Mouse (Mus musculus) adrenal gland, adult 18-20 months (tissue): Measurements from ENCODE around the gene Galk1. TPM values are rescaled to one million over a fixed set of nuclear protein-coding genes. Genes with fewer than 3 reads are reported as not detected.

Source experiments
- DNase-seq, 2 experiments: peaks; one replicate each; pipeline ENCODE4 v3.0.0; 2021 to 2022; ENCODE audit warnings: low spot score in 2 of 2
- total RNA-seq, 2 experiments: library from RNA; stranded (reverse); gene quantifications; 1 replicate in 1 of 2; 2 replicates in 1 of 2; pipeline ENCODE4 v1.2.3; 2021

The Galk1 gene
- total RNA-seq, 2 experiments from 2014 or later: 26.8 to 33.1 TPM

DNA sequence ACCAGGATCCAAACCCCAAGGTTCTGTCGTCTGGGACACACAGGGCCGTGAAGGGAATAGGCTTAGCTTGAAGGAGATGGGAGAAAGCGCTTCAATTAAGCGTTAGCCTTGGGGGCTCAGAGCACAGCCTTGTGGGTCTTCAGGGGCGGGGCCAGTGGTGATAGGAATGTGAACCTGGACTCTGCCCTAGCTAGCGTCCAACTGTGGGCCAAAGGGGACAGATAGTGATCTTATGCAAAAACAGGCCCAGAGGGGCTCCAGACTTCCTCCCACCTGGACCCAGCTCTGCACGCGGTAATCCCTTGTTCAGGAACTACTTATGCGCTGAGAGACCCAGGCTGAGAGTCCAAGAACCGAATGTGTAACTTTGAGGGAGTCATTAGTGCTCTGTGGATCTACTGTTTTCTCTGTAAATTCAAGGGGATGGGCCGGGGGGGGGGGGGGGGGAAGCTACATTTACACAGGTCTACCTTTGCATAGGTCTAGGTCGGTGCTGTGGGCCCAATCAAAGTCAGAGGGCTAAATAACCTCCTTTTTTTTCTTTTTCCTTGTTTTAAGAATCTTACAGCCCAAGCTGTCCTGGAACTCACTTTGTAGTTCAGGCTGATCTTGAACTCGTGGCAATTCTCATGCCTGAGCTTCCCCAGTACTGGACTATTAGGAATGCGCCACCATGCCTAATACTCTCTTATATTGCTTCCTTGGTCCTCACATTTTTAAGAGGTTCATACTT is 824 bp downstream of the Galk1 start:
- DNase-seq: no peak

DNA sequence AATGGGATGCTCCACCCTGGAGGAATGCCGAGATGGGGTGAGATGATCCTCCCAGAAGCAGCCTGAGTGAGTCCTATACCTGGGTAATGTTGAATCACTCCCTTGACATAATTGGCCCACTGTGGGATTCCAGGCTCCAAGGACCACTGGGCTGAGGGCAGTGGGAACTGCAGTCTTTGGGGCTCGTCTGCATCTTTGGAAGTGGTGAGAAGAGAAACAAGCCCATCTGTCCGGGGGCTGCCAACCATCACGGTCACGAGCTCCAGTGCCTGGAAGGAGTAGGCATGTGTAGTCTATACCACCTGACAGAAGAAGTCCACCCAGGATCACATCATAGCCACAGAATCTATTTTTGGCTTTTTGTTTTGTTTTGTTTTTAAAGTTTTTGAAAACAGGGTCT is 1.6 kb downstream of the Galk1 start:
- DNase-seq: no peak

- DNase-seq: no peak
Measured at GRCm38 (mm10) chr11:116010146-116010545, 2.4 kb downstream of the Galk1 start.

DNA sequence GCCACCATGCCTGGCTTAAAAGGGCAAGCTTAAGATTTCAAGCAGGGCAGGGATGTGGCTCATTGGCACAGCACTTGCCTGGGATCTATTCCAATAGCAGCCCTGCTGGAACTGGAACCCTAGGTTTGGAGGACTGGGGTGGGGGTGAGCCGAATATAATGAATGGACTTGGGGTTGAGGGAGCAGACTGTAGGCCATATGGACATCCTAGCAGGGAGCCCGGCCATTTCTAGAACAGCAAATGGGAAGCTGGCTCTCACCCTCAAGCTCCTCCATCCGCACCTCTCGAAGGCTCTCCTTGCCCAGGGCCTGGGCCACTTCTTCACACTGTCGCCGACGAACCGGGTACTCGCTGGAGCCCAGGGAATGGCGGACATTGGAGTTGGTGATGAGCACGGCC is 2.9 kb downstream of the Galk1 start:
- DNase-seq: no peak

DNA sequence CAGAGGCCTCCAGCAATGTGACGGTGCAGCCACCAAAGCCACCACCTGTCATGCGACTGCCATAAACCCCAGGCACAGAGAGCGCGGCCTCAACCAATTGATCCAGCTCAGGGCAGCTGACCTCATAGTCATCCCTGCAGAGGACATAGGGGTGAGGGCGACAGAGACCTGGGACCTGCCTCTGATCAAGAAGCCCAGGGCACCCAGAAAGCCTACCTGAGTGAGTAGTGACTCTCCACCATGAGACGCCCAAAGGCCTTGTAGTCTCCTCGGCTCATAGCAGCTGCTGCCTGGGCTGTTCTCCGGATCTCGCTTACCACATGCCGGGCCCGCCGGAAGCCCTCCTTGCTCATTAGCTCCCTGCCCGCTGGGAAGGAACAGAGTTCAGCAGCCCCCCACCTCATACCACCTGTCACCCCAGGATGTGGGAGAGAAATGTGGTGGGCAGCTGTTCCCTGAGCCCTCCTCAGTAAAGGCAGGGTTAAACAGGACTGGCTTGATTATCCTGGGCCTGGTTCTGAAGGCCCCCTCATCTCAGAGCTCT is 3.6 kb downstream of the Galk1 start:
- DNase-seq: no peak

GRCm38 (mm10) chr11:116008411-116008810 is 4.1 kb downstream of the Galk1 start:
- no peak for DNase-seq

DNA sequence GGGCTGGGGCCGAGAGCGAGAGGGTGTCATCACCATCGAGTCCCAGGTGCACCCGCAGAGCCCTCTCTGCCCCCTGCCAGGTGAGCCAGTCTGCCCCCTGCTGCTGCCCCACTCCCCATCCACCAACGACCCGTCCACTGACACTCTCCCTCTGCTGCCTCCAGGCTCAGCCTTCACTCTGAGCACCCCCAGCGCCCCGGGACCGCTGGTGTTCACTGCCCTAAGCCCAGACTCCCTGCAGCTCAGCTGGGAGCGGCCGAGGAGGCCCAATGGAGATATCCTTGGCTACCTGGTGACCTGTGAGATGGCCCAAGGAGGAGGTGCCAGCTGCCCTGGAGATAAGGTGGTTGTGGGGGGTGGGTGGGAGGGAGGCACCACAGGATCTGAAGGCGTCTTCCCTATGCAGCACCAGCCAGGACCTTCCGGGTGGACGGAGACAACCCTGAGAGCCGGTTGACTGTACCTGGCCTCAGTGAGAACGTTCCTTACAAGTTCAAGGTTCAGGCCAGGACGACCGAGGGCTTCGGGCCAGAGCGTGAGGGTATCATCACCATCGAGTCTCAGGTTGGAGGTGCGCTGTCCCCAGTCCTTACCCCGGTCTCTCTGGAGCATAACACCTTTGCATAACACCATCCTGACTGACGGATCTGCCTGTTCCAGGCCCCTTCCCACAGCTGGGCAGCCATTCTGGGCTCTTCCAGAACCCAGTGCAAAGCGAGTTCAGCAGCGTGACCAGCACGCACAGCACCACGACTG is 5.2 kb downstream of the Galk1 start:
- DNase-seq: no peak

GRCm38 (mm10) chr11:116005701-116006419 is 6.7 kb downstream of the Galk1 start:
- no peak for DNase-seq

DNA sequence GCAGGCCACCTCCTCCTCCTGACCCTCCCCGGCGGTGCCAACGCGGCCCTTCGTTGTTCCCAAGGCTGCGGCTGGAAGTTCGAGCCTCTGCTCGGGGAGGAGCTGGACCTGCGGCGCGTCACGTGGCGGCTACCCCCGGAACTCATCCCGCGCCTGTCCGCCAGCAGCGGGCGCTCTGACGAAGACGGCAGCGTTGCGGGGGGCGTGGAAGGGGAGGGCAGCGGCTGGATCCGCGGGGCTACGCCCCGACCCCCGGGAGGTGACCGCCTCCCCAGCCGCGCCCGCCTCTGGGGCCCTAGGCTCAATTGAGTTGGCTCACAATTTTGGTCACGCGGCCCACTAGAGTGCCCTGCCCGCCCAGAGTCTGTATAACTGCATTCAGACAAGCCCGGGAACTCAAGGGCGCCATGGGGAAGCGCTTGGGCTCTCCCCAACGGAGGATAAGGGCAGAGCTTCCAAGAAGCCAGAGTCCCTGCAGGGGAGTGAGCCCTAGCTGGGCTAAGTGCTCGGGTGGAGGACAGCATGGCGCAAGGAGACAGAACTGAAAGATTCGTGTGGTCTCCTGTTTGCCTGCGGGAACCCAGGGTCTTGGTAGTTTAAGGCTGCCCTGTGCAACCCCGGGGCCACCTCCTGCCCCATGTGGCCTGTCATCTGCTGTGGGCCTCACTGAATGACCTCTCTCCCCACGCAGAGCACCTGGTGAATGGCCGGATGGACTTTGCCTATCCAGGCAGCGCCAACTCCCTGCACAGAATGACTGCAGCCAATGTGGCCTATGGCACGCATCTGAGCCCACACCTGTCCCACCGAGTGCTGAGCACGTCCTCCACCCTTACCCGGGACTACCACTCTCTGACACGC is 7.4 kb downstream of the Galk1 start:
- DNase-seq: peak; percentile 81 to 83

- DNase-seq: no peak
Measured at GRCm38 (mm10) chr11:116004186-116004823, 8.2 kb downstream of the Galk1 start.

- no peak for DNase-seq
Measured at GRCm38 (mm10) chr11:116002894-116003293, 9.6 kb downstream of the Galk1 start.

DNA sequence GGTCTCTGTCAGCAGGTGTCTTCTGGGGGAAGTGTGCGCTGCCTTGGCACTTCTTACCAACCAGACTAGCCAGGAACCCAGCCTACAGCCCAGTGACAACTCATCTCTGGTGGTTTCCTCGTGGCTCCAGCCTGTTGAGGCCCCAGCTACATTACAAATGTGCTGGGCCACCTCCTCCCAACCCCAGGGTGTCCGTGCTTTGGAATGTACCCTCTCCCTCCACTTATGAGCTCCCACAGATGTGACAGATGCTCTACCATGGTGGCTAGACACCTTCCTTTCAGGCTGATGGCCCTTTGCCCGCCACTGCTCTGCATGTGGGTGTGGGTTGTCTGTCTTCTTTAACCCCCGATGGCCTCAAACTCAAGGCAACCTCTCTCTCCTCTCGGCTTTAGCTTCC is 10.8 kb downstream of the Galk1 start:
- no peak for DNase-seq

GRCm38 (mm10) chr11:116000607-116001006 is 11.9 kb downstream of the Galk1 start:
- no peak for DNase-seq

DNA sequence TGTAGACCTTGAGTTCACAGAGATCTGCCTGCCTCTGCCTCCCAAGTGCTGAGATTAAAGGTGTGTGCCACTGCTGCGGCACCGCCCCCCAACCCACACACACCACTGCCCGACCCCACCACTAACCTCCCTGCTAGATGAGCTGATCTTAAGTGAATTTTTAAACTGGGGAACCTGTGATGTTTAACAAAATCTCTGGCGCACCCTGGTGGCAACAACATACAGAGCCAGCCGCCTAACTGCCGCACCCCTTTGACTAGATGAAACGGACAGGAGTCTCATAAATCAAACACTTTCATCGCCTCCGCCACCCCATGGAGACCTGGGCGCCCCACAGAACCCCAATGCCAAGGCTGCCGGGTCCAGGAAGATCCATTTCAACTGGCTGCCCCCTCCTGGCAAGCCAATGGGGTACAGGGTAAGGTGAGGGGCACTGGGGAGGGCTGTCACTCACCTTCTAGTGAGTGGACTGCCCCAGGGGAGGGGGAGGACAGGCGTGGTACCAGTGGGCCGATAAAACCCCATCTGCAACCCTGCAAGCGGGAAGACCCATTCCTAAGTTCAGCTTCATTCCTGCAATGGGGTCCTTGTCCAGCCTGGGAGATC is 12.9 kb downstream of the Galk1 start:
- peak; percentile 68 to 74 for DNase-seq

GRCm38 (mm10) chr11:115999027-115999426 is 13.5 kb downstream of the Galk1 start:
- no peak for DNase-seq

DNA sequence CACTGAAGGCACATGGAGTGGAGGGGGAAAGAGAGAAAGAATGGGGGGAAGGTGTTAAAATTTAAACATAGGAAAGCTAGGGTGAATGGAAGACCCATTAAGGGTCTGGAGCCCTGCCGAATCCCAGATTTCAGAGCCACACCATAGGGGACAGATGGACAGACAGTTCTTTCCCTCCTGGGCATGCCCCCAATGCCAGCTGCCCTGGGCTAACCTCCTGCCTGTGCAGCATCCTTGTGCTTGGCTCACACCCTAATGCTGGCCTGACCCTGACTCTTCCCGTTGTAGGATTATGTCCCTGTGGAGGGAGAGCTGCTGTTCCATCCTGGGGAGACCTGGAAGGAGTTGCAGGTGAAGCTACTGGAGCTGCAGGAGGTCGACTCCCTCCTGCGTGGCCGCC is 14.9 kb downstream of the Galk1 start:
- DNase-seq: no peak

GRCm38 (mm10) chr11:115997047-115997446 is 15.5 kb downstream of the Galk1 start:
- no peak for DNase-seq

GRCm38 (mm10) chr11:115995256-115995655 is 17.3 kb downstream of the Galk1 start:
- no peak for DNase-seq

DNA sequence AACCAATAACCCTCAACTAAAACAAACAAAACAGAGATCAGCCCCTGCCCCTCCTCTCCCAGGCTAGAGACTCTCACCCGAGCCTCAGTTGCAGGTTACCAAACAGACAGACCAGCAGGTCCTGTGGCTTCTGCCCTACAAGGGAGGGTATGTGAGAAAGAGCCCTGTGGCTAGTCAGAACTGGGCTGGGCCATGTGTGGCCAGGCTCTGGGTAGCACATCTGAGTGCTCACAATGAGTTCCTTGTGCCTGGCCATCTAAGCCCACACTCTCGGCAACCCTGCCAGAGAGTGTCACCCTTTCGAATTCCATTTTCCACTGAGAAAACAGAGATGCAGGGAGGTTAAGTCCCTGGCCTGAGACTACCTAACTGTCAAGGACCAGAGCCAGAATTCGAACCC is 20.4 kb downstream of the Galk1 start:
- DNase-seq: no peak

DNA sequence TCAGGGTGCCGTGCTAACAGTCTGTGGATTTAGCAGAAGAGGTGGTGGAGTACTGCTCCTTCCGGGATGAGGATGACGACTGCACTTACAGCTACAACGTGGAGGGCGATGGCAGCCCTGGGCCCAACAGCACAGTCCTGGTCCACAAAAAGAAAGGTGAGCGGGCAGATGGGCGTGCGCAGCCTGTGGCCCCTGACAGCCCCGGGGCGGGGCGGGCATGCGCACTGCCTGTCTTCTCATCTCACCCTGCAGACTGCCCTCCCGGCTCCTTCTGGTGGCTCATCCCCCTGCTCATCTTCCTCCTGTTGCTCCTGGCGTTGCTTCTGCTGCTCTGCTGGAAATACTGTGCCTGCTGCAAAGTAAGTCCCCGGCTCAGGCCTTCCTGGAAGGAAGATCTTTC is 22.8 kb downstream of the Galk1 start:
- DNase-seq: no peak
